Mouse (Mus musculus) adrenal gland, postnatal 0 days (tissue): ENCODE measurements around the gene Ttf2. TPM values are rescaled to one million over a fixed set of nuclear protein-coding genes. Genes with fewer than 3 reads are reported as not detected.

Experiments
- polyA plus RNA-seq: library from polyadenylated mRNA; unstranded; fragments of >200 nt; fragmentation: Nextera tagmentation; extraction: Ambion mirVana; gene quantifications from 2 replicates; pipeline ENCODE4 v1.2.1, GENCODE M21; 2015

Ttf2 gene
- polyA plus RNA-seq = 3.8 and 6.8 TPM in 2 replicates

GRCm38 (mm10) chr3:100969176-100969917 is at the start of gene Ttf2:
Gene Ttf2 (minus strand): TSS chr3:100969663.

GRCm38 (mm10) chr3:100921825-100922505 is 47.5 kb downstream of the Ttf2 start, which contains the start of gene Trim45:
Gene Trim45 (plus strand): TSS chr3:100922202.

Other genes with a start within 250 kb of the Ttf2 start
- 0.29 and 0.36 TPM in 2 replicates for gene Vtcn1, start 144.2 kb downstream of the Ttf2 start, polyA plus RNA-seq
- gene Trim45, start 47.5 kb downstream of the Ttf2 start, polyA plus RNA-seq = 3.5 and 4.2 TPM in 2 replicates
- 0.13 and 0.14 TPM in 2 replicates for gene Cd101, start 59.9 kb upstream of the Ttf2 start, polyA plus RNA-seq
- gene Ptgfrn, start 140.6 kb upstream of the Ttf2 start, polyA plus RNA-seq = 2.5 and 3.2 TPM in 2 replicates